Mouse (Mus musculus): ENCODE data around the gene Rab20.
"Not testable (repeated sequence)": the region's sequence is repeated elsewhere in the genome, so short reads cannot be mapped to it uniquely, and the experiment has no call there.

Gene Rab20

DNA sequence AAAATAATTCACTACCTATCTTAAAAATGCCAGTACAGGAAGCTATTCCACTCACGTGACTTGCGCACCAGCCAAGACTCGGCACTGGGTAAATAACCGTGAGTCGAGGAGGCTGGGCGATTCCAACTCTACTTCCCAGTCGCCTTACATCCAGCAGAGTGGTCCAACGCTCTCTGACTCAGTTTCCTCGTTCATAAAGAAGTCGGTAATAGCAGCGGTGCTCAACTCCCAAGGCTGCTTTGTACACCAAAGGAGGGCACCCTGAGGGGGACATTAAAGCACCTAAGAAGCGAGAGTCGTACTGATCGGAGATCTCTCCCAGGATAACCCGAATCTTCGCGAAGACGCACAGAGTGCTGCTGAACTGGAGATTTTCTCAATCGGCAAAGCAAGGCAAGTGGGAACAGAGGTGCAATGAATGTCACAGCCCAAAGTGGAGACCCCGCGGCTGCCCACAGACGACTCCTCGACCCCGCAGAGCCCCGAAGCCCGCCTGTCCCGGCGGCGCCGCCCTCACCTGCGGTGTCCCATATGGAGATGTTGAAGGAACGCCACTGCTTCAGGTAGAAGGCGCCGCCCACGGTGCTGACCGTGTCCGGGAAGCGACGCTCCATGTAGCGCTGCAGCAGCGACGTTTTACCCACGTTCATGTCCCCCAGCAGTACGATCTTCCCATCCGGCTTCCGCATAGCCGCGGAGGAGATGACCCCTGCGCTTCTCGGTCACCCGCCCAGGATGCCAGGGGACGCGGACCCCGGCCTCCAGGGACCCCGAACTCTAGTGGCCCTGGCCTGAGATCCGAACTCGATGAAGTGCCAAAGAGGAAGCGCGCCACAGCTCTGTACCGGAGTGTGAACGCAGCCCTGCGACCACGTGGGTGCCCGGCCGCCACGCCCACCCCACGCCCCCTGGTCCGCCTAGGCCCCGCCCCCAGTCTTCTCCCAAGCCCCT is at the start of gene Rab20:
TSS of gene Rab20 (minus strand) at position 900 of the 951 bp plus-strand sequence.
- DNase-seq, result peak; percentile 91

DNA sequence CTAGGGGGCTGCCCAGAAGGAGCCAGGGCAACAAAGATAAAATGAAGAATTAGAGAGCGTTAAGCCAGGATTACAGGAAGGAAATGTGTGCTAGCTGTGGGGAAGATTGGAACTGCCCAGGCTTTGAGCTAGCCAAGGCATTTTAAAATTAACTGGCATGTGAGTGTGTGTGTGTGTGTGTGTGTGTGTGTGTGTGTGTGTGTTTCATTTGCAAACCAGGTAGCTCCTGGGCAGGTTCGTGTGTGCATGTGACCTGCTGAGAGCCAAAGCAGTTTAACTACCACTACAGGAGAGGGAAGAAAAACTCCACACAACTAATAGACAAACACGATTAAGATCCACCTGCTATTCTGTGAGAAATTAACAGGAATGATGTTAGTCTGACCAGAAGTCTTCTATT is 44.8 kb upstream of the Rab20 start:
- DNase-seq, result peak; percentile 38

DNA sequence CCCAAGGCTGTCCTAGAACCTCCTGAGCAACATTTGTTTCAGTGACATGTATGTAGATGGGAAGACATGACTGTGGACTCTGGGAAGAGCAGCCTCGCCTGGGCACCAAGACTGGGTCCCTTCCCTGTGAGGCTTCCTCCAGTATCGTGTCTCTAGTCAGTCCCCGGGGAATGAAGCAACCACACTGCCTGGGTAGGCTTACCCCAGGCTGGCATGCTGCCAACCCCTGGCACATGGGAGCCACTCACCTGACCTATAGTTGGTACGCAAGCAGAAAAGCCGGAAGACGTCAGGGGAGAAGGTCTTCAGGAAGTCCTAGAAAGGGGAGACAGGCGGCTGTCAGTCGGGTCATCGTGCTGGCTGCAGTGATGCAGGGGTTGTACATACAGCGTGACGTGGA is 40.2 kb upstream of the Rab20 start:
- peak; percentile 62 for DNase-seq

DNA sequence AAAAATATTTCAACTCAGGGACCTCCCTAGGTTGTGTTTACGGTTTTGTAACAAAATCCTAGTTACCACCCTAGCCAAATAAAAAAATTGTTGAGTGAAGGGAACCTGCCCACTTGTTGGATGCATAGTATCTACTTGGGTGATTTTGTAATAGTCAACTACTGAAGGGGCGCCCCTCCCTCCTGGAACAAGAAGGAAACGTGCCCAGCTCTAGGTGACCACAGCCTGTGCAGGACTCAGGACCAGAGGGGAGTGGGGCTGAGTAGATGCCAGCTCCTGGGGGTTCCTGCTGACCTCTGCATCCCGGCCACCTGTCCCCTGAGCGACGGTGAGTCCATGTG is 39.5 kb upstream of the Rab20 start:
- DNase-seq, result peak; percentile 83

DNA sequence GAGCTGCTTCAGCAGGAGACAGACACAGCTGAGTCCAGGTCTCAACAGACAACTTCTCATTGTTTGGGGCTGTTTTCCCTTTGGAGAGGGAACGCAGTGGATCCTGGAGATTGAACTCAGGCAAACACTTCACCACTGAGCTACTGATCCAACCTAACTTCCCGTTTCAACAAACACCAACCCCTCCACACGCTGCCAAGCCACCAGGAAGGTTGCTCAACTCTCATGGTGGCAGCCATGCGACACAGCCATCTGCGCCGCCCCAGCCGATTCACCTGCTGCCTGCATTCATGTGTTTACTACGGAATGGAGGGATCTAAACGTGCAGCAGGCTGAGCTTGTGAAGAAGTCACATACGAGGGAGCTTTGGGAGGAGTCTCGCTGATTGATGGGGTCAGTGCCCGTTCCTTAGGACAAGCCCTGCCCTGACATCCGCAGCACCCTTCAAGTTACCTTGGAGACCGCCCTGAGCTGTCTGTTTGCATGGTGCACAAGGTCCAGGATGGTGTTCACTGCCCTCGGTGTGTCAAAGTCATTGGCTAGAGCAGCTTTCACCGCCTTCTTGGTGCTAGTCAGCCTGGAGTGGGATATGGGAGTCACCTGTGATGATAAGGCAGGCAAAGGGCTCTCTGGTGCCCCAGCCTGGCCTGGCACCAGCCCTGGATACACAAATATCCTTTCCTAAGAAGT is 39.0 kb upstream of the Rab20 start:
- DNase-seq, result peak; percentile 79

DNA sequence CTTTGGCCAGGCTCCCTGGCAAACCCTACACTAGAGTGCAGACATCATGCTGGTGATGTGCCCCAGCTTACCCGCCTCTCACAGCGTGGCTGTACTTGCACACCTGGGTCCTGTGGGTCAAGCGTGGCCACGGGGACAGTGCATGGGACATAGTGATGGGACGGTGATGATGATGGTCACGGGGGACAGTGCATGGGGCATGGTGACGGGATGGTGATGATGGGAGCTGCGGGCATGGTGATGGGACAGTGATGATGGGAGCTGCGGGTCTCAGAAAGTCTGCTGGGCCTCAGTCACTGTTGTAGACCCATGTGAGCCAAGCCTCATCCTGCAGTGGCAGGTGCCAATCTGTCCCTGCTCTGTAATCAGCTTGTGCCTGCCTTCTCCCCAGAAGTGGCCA is 37.8 kb upstream of the Rab20 start:
- no peak for DNase-seq

DNA sequence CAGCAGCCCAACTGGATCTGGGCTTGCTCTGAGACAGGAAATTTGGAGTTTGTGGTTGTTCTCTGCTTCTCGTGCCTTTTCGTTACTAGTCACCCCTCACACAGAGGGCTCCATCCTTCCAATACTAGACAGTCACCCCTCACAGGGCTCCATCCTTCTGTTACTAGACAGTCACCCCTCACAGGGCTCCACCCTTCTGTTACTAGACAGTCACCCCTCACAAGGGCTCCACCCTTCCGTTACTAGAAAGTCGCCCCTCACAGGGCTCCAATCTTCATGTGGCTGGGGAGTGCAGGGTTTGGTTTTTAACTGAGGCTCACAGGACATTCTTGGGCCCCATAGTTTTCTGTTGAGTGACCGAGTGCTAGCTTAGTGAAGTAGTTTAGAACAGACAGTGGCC is 34.7 kb upstream of the Rab20 start:
- DNase-seq, result no peak

DNA sequence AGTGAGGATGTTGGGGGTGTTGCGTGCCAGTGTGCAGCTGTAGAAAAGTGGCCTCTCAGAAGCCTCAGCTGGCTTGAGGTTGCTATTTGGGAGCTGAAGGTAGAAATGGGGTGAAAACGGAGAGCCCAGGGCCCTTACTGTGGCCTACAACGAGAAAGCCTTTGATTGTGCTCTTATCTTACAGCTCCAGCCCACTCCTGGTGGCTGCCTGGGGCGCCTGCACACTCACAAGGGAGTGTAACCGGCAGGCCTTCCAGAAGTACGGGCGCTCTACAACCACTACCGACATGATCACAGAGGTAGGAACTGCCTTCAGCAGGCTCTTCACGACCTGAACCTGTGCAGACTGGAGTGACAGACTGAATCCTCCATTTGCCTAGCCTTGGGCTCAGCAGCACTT is 34.2 kb upstream of the Rab20 start:
- no peak for DNase-seq

DNA sequence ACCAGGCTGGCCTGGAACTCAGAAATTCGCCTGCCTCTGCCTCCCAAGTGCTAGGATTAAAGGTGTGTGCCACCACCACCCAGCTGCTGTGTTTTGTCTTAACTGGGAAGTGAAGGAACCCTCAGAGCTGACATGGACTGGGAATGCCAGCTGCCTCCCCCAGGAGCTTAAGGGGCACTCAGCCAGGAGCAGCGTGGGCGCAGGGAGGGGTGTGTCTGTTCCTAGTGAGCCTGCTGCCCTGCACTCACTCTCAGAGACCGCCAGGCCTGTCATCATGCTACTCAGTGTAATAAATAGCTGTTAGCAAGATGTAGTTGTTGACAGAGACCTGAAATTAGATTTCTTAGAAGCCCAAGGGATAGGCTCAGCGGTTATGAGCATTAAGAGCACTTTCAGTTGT is 32.5 kb upstream of the Rab20 start:
- no peak for DNase-seq

DNA sequence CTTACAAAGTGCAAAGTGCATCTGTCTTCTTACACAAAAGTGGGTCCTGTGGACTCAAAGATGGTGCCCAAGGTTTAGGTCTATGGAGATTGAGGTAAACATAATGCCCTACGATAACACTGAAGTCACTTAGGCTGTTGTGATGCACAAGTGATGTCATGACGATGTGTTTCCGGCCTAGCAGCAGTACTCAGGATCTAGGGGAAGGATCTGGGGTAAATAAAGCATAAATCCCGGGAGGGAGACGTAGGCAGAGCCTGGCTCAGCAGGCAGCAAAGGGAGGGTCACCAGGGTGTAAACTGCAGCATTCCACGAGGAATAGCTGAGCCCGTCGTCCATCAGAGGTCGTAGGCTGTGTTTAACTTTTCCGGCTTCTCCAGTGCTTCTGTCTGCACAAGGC is 30.4 kb upstream of the Rab20 start:
- no peak for DNase-seq

DNA sequence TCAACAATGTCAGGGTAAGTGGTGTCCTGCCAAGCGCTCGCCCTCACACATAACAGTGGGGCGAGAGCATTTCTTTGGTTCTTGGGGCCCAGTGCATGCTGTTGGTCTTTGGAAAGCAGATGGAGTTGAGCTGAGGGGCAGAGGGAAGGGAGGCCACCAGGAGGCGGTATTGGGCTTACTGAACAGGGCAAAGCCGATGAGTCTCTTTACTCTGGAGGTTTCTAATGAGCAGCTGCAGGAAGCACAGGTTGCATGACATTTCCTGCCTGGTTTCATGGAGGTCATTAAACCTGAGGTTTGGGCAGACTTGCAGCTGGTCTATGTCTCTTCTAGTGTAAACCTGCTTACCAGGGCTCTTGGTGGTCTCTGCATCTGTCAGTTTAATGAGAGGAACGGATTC is 28.3 kb upstream of the Rab20 start:
- peak; percentile 83 for DNase-seq

DNA sequence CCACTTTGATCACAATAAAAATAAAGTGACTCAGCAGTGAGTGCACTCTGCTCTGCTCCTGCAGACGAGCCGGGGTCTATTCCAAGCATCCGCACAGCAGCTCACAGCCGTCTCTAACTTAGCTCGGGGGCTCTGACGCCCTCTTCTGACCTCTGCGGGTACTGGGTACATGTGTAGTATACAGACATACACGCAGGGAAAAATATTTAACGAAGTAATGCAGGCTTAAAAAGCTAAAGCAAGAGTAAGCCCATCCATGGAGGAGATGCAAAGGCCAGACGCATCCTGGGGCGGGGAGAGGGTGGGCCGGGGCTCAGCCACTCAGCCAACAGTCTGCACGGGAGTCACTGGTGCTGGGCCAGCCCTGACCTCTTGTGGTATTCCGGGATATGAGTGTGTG is 27.6 kb upstream of the Rab20 start:
- no peak for DNase-seq

DNA sequence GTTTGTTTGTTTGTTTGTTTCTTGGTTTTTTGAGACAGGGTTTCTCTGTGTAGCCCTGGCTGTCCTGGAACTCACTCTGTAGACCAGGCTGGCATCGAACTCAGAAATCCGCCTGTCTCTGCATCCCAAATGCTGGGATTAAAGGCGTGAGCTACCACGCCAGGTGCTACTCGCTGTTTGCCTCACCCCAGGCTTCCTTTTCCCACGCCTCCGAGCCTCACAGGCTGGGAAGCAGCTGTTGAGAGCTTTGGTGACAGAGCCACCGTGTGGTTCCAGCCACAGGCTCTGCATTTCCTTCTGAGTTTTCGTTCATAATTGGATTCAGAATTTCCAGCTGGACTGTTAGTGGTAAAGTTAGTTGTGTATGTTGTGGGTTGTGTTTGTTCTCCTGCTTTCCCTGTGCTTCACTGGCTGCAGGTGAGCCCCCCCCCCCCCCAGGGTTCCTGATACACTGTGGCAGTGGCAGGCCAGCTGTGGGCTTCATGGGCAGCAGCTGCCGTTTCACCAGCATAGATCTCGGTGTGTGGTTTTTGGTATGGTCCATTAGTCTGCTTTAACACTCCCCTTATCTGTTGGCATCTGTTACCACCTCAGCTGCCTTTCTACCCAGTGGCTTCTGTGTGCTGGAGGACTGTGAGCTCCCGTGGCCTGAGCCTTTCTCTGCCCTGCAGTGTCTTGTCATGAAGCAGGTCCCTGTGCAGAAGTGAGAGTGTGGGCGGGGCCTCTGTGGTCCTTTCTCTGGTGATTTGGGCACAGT is 25.1 kb upstream of the Rab20 start:
- DNase-seq, result no peak

DNA sequence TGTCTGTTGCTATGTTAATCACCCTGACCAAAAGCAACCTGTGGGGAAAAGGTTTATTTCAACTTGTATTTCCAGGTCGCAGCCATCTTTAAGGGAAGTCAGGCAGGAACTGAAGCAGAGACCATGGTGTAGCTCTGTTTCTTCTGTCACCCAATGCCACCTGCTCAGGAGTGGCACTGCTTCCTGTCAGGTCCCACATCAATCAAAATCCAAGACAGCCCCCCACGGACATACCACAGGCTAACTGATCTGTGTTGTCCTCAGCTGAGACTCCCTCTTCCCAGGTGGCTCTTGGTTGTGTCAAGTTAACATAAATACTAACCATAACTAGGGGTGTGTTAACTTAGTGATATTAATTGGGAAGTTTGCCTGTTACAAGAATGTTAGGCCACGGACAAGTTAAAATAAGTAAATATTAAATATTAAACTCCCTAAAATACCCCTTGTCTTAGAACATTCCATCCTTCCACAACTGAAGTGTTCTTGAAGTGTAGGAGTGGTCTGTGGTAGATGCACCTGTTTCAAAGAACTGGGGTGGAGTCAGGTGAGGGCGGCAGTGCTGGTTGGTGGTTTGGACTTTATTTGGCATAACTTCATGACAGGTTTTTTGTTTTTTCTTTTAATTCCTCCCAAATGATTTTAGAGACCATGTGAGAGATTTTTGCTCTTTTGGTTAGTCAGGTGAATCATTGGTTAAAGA is 20.4 kb upstream of the Rab20 start:
- peak; percentile 78 for DNase-seq

DNA sequence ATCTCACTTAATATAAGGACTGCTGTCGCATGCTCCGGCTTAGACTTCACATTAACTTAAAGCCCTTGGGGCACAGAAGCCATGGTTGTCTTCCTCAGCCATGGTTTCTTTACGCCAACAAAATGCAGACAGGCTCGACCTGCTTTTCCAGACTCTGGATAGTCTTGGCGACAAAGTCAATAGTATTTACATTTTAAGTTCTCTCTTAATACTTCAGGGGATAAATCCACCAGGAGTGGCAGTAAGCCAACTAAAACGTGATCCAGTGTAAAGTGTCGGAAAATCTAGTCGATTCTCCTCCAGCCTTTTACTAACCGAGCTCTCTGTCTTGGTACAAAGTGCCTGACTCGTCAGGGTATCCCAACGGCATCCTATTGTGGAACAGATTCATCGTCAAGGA is 19.8 kb upstream of the Rab20 start:
- peak; percentile 70 for DNase-seq

DNA sequence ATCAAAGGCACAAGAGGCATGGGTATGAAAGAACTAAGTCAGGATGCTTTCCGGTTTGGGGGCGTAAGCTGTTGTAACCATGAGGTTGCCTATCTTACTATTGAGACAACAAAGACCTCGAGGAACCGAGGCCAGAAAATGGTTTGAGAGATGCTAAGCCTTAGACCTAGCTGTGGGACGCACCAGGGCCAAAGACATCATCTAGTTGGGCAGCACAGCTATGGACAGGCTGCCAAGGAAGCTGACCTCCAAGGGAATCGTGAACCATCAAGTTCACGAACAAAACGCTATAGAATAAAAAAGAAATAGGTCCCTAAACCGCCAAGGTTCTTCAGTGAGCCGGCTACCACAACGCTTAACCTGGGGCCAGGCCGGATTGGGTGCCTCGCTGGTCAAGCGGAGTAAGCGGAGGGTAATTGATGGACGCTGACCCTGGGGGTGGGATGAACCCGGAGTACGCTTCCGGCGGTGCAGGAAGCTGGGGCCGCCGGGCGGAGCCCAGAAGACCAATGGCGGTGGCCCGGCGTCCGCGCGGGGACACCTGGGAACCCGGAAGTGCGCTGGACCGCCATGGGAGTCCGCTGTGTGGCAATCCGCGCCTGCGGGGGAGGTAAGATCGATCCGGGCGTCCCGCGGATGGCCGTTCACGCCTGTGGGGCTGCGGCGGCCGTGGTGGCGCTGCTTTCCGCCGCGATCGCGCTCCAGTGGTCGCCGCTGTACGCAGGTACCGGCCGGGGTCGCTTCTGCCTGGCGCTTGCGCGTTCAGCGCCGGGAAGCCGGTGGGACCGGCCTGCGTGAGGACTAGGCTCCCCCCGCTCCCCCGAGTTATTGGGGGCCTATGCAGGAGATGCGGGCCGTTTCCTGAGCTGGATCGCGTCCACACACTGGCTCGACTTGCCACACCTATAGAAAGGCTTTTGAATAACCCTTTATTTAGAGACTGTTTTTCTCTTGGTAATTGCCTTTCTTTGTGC is 18.8 kb upstream of the Rab20 start, which contains the start of gene Naxd:
TSS of gene Naxd (plus strand) at position 490 of the 974 bp plus-strand sequence.
- peak; percentile 94 for DNase-seq

DNA sequence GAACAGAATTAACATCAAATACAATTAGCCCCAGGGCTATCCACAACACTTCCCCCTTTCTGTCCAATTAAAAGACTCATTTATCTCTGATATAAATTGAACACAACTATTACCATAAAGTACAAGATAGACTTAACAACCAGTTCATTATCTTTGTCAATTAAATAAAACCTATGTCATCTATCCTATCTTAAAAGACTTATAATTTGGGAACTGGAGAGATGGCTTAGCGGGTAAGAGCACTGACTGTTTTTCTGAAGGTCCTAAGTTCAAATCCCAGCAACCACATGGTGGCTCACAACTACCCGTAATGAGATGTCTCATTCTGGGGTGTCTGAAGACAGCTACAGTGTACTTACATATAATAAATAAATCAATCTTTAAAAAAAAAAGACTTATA is 13.8 kb upstream of the Rab20 start:
- not testable (repeated sequence) for DNase-seq

DNA sequence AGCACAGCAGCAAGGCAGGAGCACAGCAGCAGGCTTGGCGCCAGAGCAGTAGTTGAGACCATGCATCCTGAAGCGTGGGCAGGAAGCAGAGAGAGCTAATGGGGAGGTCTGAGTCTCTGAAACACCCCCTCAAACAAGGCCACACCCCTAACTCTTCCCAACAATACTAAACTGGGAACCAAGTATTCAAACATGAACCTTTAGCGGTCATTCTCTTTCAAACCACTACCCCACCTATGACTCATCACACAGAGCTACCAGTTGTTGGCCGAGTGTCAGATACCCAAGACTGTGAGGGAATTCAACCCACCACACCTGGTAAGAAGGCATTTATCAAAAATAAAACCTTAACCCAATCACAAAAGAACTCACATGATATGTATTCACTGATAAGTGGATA is 8.7 kb upstream of the Rab20 start:
- DNase-seq, result no peak

DNA sequence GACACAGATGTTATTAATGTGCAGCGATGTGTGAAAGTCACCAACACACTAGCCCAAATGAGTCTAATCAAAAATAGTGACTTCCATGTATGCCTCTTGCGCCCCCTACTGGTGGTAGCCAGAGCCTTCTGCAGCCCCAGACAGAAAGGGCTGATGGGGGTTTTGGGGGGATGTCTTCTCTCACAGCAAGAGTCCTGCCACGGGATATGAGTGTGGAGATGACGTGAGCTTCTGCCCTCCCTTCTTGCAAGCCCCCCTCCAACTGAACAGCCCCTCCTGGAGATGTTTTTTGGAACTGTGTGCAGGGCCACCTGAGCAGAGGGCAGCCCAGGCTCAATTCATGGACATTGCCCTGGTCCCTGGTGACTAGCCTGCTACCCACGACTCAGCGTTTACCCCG is 7.6 kb upstream of the Rab20 start:
- peak; percentile 88 for DNase-seq

DNA sequence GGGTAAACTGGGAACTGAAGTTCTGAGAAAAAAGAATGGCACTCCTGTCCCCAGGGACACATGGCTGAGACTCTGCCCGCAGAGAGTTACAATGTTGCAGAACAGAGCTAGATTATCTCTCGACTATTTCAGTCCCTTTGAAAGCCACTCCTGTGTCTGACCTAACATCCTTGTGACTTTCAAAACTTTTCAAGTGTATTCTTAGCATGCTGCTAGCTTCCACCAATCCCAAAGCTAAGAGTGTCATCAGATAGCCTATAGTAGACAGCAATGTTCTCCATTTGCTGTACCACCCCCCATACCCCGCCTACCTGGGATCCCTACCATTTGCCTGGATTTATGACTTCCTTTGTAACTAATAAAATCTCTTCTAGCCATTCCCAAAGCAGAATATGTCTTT is 4.0 kb upstream of the Rab20 start:
- no peak for DNase-seq

DNA sequence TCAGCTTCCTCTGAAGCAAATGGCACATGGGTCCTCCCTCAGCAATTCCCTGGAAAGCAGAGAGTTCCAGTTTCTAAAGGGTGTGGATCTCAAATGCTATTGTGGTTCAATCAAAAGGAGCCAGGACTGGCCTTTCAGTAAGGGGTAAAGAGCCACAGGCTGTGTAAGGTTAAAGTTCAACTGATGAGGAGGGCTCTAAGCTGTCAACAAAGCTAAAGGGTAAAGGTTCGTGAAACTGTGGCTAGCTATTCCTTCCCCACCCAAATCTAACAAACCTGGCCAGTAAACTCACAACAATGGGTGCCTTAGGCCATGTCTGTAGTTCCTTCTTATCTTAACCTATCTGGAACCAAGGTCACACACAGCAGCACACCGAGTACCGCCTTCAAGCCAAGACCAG is 3.4 kb upstream of the Rab20 start:
- no peak for DNase-seq

DNA sequence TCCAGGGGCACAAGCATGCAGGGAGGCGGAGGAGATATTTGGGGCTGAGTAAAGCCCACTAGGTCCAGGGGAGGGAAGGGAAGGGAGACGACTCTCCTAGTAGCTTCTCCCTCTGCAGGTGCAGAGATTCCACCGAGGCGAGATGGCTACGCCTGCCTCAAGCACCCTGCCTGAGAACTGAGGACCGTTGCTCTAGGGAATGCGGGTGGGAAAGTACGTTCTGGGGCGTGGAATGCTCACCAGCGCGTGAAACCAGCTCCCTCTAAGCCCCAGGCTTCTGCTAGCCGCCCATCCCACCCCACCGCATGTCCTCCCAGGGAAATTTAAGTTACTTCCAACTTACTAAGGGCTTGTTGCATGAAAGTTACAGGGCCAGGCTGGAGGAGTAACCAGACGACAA is 1.1 kb upstream of the Rab20 start:
- no peak for DNase-seq

All from lung, postnatal 36 days (tissue).